Mouse (Mus musculus) thymus, postnatal 4 days (tissue): ENCODE results near the gene Pdzd4.

Experiments
- DNase-seq: peaks from one replicate; pipeline ENCODE4 v3.0.0; 2021

Gene Pdzd4

GRCm38 (mm10) chrX:73785666-73786065, 39.1 kb downstream of the Pdzd4 start:
- DNase-seq, result no peak

GRCm38 (mm10) chrX:73782227-73782626, 42.5 kb downstream of the Pdzd4 start:
- DNase-seq, result no peak

GRCm38 (mm10) chrX:73774802-73775483, 49.8 kb downstream of the Pdzd4 start:
- no peak for DNase-seq

- no peak for DNase-seq
Measured at GRCm38 (mm10) chrX:73774168-73774760, 50.5 kb downstream of the Pdzd4 start, which contains the start of gene Srpk3. TSS of gene Srpk3 (plus strand) at chrX:73774405.

GRCm38 (mm10) chrX:73767267-73767666, 57.5 kb downstream of the Pdzd4 start:
- DNase-seq, result peak; percentile 77

DNA sequence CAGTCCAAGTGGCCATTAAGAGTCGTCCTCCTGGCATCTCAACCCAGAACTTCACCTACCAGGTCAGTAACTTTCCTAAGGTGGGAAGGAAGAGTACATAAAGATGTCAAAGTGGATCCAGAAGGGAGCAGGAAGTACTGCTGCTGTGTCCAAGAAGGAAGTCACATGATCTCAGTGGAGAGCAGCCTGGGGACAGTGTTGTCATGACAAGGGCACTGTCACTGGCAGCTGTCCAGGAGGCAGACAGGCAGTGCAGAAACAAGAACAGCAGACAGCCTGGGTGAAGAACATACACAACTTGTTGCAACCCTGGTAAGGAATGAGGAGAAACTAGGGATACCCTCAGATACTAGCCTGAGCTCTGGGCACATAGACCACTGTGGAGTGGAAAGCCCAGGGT, 59.5 kb downstream of the Pdzd4 start:
- DNase-seq, result no peak

DNA sequence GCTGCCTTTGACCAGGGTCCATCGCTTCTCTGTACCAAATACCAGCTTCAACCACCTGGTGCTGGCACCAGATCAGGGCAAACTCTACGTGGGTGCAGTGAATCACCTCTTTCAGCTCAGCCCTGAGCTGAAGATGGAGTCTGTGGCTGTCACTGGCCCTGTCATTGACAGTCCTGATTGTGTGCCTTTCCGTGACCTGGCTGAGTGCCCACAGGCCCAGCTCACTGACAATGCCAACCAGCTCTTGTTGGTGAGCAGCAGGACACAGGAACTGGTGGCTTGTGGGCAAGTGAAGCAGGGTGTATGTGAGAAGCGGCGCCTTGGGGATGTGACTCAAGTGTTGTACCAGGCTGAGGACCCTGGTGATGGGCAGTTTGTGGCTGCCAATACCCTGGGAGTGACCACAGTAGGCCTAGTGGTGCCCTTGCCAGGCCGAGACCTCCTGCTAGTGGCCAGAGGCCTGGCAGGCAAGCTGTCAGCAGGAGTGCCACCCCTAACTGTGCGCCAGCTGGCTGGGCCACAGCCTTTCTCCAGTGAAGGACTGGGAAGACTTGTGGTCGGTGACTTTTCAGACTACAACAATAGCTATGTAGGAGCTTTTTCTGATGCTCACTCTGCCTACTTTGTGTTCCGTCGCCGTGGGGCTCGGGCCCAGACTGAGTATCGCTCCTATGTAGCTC, 66.0 kb downstream of the Pdzd4 start:
- DNase-seq, result no peak

- no peak for DNase-seq
Measured at GRCm38 (mm10) chrX:73756334-73757140, 68.2 kb downstream of the Pdzd4 start, which contains the start of gene Plxnb3. TSS of gene Plxnb3 (plus strand) at chrX:73757090.

DNA sequence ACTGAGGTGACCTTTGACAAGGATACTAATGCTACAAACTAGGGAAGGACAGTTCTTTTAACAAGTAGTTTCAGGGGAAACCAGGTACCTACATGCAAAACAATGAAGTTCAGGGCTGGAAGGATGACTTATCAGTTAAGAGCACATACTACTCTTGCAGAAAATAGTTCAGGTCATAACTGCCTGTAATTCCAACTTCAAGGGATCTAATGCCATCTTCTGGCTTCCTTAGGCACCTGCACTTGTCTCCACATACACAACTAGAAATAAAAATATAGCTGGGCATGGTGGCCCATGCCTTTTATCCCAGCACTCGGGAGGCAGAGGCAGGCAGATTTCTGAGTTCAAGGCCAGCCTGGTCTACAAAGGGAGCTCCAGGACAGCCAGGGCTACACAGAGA, 75.8 kb downstream of the Pdzd4 start:
- no peak for DNase-seq

GRCm38 (mm10) chrX:73744774-73745481, 79.8 kb downstream of the Pdzd4 start:
- DNase-seq, result no peak
